Mouse (Mus musculus) heart, postnatal 25 days (tissue): ENCODE measurements around the gene Rhebl1. TPM values are rescaled to one million over a fixed set of nuclear protein-coding genes. Genes with fewer than 3 reads are reported as not detected.

Source experiments
- DNase-seq: peaks from one replicate; pipeline ENCODE4 v3.0.0; 2022; ENCODE audit warnings: low spot score
- intact Hi-C: fragments of 180-260 bp; cut with DNase I; formaldehyde crosslinking; loops from one replicate; pipeline ENCODE4 v1.15.1; 2025
- total RNA-seq, 2 experiments: library from RNA; stranded (reverse); gene quantifications; 2 replicates each; pipeline ENCODE4 v1.2.3; 2021

Gene Rhebl1
- total RNA-seq, 2 experiments from 2014 or later = 2.0 to 2.8 TPM

- intact Hi-C loops = loop anchor here (5.0 kb wide), 1 partner anchor 36 kb away; the partner anchor contains the start of gene Lmbr1l
- no peak for DNase-seq
Measured at GRCm38 (mm10) chr15:98881656-98882008, 12.7 kb downstream of the Rhebl1 start.

GRCm38 (mm10) chr15:98880978-98881655, 13.2 kb downstream of the Rhebl1 start:
- DNase-seq = peak; percentile 84

DNA sequence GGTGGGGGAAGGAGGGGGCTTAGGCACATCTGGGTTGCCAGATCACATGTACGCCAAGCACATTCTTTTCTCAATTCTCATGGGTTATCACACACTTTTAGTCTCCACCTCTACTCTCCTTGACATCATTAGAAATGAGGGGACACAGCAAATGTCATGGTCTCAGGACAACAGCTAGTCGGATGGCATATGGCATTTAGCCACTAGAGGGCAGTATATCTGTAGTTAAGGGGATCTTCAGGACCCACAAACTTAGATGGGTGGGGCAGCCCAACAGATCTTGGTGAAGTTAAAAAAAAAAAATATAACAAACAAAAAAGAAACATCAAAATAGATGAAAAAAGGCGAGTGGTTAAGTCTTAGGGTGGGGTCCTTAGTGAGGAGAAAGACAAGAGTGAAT, 17.0 kb downstream of the Rhebl1 start:
- no peak for DNase-seq
- intact Hi-C loops = loop anchor here (1.0 kb wide), 1 partner anchor 51 kb away; no protein-coding TSS in a partner anchor

More at GRCm38 (mm10) chr15:98880978-98881655, 13.2 kb downstream of the Rhebl1 start:
- intact Hi-C loops = loop anchor here (5.0 kb wide), 1 partner anchor 36 kb away; the partner anchor contains the start of gene Lmbr1l

DNA sequence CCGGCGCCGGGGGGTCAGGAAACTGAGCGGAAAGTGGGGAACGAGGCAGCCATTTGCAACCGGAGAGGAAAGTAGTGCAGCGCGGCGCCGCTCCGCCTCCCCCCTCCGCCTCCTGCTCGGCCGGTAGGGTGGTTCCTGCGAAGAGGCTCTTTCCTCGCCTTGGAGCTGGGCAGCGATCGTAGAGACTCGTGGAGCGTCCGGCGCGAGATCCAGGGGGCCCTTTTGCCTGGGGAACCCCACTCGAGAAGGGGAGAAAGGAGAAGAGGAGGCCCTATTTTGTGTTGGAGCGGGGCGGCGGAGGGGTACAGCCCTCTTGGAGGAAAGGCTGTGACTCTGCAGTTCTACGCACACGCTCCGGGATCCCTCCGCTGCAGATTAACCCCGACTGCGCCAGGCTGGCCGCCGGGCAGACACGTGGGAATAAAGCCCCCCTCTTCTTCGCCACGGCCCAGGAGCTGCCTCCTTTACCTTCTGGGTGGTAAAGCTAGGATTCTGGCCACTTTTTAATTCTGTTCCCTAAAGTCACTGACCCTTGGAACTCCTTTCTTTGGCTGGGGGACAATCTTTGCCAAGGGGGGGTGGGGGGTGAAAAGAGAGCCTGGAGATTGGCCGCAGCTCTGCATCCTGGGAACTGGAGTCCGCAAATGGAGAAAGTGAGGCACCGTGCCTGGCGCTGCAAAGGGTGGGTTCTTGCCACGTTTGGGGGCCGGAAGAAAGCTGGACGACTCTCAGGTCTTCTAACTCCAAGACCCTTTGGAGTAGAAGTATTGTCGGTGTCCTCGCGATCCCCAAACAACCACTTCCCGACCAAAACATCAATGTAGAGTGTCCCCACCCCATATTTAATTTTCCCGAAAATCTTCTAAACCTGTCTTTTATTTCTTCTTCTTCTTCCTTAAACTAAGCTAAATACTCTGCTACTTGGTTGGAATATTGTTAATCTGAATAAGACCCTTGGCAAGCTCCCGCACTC, 22.1 kb downstream of the Rhebl1 start:
- intact Hi-C loops = no loop called here
- peak; percentile 87 for DNase-seq

DNA sequence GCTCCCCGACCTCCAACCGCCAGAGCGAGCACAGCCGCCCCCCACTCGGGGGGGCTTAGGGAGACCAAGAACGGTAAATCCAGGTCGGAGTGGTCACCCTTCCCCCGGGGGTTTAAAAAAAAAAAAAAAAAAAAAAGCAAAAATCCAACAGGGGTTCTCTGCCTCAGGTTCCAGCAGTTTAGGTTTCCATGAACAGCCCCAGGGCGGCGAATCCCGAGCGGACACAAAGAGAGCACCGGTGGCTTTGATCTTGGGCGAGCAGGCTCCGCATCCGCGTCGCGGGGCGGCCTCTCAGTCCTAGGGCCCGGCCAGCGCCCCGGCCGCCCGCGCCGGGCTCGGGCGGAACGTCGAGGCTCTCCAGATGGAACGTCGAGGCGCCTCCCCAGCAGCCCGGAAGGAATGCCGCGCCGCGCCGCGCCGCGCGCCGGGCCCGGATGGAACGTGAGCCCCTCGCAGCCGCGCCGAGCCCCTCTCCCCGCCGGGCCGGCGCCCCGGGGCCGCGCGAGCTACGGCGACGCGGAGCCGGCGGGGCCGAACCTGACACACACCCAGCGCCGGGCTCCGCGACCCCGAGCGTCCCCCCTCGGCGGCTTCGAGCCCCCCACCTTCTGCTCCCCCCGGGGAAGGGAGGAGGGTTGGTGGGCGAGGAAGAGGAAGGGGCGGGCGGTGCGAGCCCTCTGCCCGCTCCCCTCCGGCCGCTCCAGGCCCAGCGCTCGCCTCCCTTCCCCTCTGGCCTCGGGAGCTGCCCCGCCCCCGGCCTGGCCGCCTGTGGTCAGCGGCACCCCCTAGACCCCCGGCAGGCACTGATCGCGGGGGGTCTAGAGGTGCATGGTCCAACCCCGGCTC, 23.0 kb downstream of the Rhebl1 start, which contains the start of gene Kmt2d:
Gene Kmt2d (minus strand): TSS at position 135 of the 846 bp plus-strand sequence.
- no peak for DNase-seq
- intact Hi-C loops = no loop called here

DNA sequence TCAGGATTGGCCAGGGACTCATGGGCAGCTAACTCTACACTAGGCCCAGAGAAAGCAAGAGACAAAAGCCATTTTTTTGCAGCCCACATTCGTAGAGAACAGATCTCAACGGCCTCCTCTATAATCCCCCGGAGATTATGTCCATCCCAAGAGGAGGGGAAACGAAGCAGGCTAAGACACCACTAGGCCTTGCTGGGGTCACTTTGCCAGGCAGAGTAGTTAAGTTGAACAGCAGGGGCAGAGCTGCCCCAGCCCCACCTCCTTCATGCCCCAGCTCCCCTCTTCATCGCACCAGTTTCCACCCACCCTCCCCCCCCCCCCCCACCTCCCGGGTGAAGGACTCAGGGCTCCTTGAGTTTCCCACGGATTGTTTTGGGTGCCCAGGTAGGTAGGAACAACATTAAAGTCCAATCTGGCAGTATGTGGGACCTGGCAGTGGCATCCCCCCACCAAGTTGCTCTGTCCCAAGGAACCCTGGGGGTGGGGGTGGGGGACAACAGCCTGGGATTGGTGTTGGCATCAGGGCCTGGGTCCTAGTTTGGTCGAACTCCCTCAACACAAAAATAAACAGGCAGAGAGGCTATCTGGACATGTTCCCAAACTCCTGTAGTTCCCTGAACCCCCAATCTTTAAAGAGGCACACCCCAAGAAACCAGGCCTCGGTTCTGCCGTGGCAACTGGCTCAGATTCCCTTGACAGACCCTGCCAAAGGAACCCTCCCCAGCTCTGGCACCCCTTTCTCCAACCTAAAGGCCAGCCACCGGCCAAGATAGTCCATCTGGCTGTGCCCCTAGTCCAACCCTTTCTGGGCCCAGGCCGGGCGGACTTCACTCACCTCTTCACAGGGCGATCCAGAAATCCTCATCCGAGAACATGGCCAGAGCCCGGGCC, 23.9 kb downstream of the Rhebl1 start:
- intact Hi-C loops = no loop called here
- DNase-seq = no peak

GRCm38 (mm10) chr15:98869342-98870178, 24.8 kb downstream of the Rhebl1 start:
- DNase-seq = no peak
- intact Hi-C loops = no loop called here

- DNase-seq = no peak
- intact Hi-C loops = no loop called here
Measured at GRCm38 (mm10) chr15:98868346-98869063, 25.8 kb downstream of the Rhebl1 start.

GRCm38 (mm10) chr15:98867321-98867720, 27.0 kb downstream of the Rhebl1 start:
- DNase-seq = no peak
- intact Hi-C loops = loop anchor here (2.0 kb wide), 1 partner anchor 33 kb away; no protein-coding TSS in a partner anchor

DNA sequence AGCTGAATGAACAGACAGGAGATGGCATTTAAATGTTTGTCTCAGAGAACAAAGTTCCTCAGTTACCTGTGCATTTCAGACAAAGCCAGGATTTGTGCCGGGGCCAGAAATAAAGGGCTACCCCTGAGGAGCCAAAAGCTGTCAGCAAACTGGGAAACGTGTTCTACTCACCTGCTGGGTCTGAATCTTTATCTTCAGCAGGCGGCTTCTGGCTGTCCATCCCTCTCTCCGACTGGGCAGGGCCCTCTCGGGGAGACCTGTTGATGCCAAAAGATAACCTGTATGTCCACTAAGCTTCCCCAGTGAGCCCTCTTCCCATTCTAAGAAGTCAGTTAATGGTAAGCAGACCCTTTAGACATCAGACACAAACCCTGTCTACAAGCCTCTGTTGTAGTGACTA, 27.8 kb downstream of the Rhebl1 start:
- intact Hi-C loops = loop anchor here (2.0 kb wide), 1 partner anchor 32 kb away; no protein-coding TSS in a partner anchor
- DNase-seq = no peak

- intact Hi-C loops = loop anchor here (2.0 kb wide), 1 partner anchor 31 kb away; no protein-coding TSS in a partner anchor
- no peak for DNase-seq
Measured at GRCm38 (mm10) chr15:98865771-98866170, 28.6 kb downstream of the Rhebl1 start.

DNA sequence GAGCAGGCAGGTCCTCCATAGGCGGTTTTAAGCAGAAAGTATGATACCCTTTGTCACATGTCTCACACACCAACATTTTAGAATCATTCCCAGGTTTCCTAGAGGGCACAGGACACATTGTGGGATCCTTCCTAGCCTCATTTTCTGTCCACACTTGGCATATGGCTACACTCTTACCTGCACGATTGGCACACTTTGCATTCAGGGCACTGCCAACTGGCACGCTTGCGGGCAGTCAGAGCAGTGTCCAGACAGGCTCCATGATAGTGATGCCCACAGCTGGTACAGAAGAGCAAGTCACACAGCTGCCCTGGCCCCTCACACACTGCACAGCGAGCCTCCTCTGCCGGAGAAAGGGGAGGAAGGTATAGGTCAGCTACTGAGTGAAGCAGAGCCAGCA, 29.4 kb downstream of the Rhebl1 start:
- intact Hi-C loops = no loop called here
- DNase-seq = no peak

DNA sequence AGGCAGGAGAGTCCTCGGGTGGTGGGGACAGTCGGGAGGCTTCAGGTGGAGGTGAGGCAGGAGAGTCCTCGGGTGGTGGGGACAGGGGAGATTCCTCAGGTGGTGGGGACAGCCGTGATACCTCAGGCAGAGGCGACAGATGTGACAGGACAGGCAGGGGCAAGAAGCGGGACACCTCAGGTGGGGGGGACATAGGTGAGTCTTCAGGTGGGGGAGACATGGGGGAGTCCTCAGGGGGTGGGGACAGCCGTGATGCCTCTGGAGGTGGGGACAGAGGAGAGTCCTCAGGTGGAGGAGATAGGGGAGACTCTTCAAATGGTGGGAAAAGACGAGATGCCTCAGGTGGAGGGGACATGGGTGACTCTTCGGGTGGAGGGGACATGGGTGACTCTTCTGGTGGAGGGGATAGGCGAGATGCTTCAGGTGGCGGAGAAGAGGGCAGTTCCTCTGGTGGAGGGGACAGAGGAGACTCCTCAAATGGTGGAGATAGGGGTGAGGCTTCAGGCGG, 30.8 kb downstream of the Rhebl1 start:
- intact Hi-C loops = no loop called here
- DNase-seq = no peak

DNA sequence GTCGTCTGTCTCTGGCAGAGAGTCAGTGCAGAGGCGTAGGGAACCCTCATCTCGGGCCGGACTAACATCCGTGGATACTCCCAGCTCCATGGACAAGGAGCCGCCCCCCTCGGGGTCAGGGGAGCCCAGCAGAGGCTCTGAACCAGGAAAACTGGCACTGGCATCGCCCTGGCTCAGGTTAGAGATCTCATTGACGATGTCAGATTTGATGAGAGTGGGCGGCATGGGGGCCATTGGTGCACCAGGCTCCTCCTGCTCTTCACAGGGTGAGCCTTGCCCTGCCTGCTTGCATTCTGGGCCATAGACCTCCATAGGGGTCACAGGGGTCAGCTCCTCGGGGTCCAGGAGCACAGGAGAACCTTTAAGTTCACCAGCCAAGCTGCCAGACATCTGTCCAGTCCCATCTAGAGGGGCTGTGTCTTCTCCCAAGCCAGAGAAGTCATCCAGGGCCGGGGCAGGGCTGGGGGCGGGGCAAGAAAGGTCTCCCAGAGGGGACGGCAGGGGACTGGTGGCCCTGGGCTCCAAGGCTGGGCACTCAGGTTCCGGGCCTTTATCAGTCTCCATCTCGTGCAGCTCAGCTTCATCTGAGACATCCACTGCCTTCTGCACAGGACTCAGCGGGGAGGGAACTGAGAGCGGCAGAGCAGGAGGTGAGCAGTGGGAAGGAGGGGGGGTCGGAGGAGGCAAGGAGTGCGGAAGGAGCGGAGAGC, 32.5 kb downstream of the Rhebl1 start:
- intact Hi-C loops = no loop called here
- no peak for DNase-seq

GRCm38 (mm10) chr15:98860921-98861320, 33.4 kb downstream of the Rhebl1 start:
- intact Hi-C loops = no loop called here
- no peak for DNase-seq

- intact Hi-C loops = no loop called here
- no peak for DNase-seq
Measured at GRCm38 (mm10) chr15:98859319-98860043, 34.9 kb downstream of the Rhebl1 start.
